ENCODE assay signal across 13 mouse cellular contexts in the genomic region with DNA sequence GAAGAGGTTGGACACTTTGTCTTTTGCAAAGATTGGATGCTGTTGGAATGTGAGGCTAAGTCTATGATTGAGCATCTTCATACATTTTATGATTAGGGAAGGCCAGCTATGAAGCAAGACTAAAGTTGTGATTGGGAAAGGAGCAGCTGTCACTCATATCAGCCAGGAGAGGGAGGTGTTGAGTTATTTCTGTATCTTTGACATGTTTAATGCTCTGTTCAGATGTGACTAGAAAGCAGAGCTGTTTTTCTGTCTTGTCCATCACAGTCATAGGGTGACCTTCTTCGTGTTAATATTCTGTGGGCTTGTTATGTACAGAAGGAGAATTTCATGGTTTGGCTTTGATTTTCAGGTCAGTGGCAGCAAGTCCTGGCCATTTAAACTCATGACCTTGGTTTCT.
A peak's percentile ranks its signal among the peaks of the same experiment; 100 is the strongest.
DNase-seq lines count a peak whose midpoint lies in the region; ATAC-seq and TF ChIP-seq lines count a peak whose summit lies in the region.
"Had no signal": no experiment of that assay in that cellular context is flagged by ENCODE, and none has a peak within 500 bp of the region (broad histone marks: within the 10 kb centered on the region; RNA-seq: fewer than 3 reads in every experiment).

No protein-coding gene starts in this region.

- TF ChIP-seq CTCF in forebrain, postnatal 0 days (IDR thresholded peaks at IDR 0.05; ENCODE audit: low read depth): peak; percentile 62
- TF ChIP-seq CTCF in lung, postnatal 0 days (IDR thresholded peaks at IDR 0.05): peak; percentile 60

- H3K9ac ChIP-seq in forebrain, postnatal 0 days: no peak overlapping the region
- no peak overlapping the region for H3K9ac ChIP-seq in forebrain, embryonic 13.5 days
- no peak overlapping the region for H3K9ac ChIP-seq in lung, postnatal 0 days (replicated peaks; ENCODE audit: low read depth)
- H3K9ac ChIP-seq: forebrain, embryonic 12.5 days had no signal

- H3K27me3 ChIP-seq in forebrain, postnatal 0 days (ENCODE audit: insufficient read depth, low read length): no peaks in the 10 kb centered on the region
- H3K27me3 ChIP-seq in forebrain, embryonic 13.5 days: no peaks in the 10 kb centered on the region
- no peaks in the 10 kb centered on the region for H3K27me3 ChIP-seq in lung, postnatal 0 days (replicated peaks; ENCODE audit: insufficient read depth, low read length)
- H3K27me3 ChIP-seq: forebrain, embryonic 12.5 days had no signal

- DNase-seq in forebrain, postnatal 0 days: peak; percentile 54
- no peak for DNase-seq in lung, postnatal 0 days (ENCODE audit: low spot score)
- DNase-seq in lung, postnatal 36 days: no peak
- DNase-seq in NIH3T3 (ENCODE audit: low read depth): peak; percentile 7
- peak; percentile 78 for DNase-seq in retina, embryonic 14.5 days (ENCODE audit: low spot score)
- DNase-seq in kidney, adult 8-10 months: no peak
- DNase-seq: gastrocnemius, postnatal 14 days; kidney, adult 18-20 months; layer of hippocampus, postnatal 36 days; liver; thymus, postnatal 4 days had no signal

- WGBS in forebrain, postnatal 0 days: 74% methylated on average over 1 of the region's 1 CpGs
- 79% methylated on average over 1 of the region's 1 CpGs for WGBS in forebrain, embryonic 13.5 days
- 50% methylated on average over 1 of the region's 1 CpGs for WGBS in lung, postnatal 0 days

- peak; percentile 20; the same call in 1 of the 2 replicates for ATAC-seq in forebrain, postnatal 0 days
- ATAC-seq in forebrain, embryonic 13.5 days: no peak
- ATAC-seq in lung, postnatal 0 days: no peak

- H3K27ac ChIP-seq in forebrain, postnatal 0 days (ENCODE audit: low read depth, low read length): no peak overlapping the region
- H3K27ac ChIP-seq in forebrain, embryonic 13.5 days: no peak overlapping the region
- H3K27ac ChIP-seq in lung, postnatal 0 days (ENCODE audit: low read length): no peak overlapping the region
- H3K27ac ChIP-seq: forebrain, embryonic 12.5 days had no signal

- H3K4me2 ChIP-seq in forebrain, postnatal 0 days (ENCODE audit: low read depth): no peak overlapping the region
- H3K4me2 ChIP-seq in forebrain, embryonic 13.5 days: no peak overlapping the region
- no peak overlapping the region for H3K4me2 ChIP-seq in lung, postnatal 0 days (replicated peaks; ENCODE audit: low read depth, low read length)
- H3K4me2 ChIP-seq: forebrain, embryonic 12.5 days had no signal

- no peaks in the 10 kb centered on the region for H3K36me3 ChIP-seq in forebrain, postnatal 0 days (ENCODE audit: insufficient read depth)
- no peaks in the 10 kb centered on the region for H3K36me3 ChIP-seq in forebrain, embryonic 13.5 days (ENCODE audit: poor library complexity, severe bottlenecking)
- H3K36me3 ChIP-seq in lung, postnatal 0 days (ENCODE audit: insufficient read depth, low read length): no peaks in the 10 kb centered on the region
- H3K36me3 ChIP-seq: forebrain, embryonic 12.5 days had no signal

- H3K4me1 ChIP-seq in forebrain, postnatal 0 days (ENCODE audit: insufficient read depth): no peaks in the 10 kb centered on the region
- H3K4me1 ChIP-seq in forebrain, embryonic 13.5 days: no peaks in the 10 kb centered on the region
- H3K4me1 ChIP-seq in lung, postnatal 0 days (ENCODE audit: insufficient read depth, low read depth, low read length): no peaks in the 10 kb centered on the region
- H3K4me1 ChIP-seq: forebrain, embryonic 12.5 days had no signal

- no peak for TF ChIP-seq EP300 in lung, postnatal 0 days (IDR thresholded peaks at IDR 0.05)

- H3K9me3 ChIP-seq in forebrain, postnatal 0 days (ENCODE audit: low read length): no peaks in the 10 kb centered on the region
- H3K9me3 ChIP-seq in forebrain, embryonic 13.5 days (replicated peaks): no peaks in the 10 kb centered on the region
- H3K9me3 ChIP-seq in lung, postnatal 0 days (ENCODE audit: low read length): no peaks in the 10 kb centered on the region
- H3K9me3 ChIP-seq: forebrain, embryonic 12.5 days had no signal

- H3K4me3 ChIP-seq in forebrain, postnatal 0 days (ENCODE audit: low read depth, low read length): no peak overlapping the region
- no peak overlapping the region for H3K4me3 ChIP-seq in forebrain, embryonic 13.5 days
- no peak overlapping the region for H3K4me3 ChIP-seq in lung, postnatal 0 days (ENCODE audit: low read depth, low read length)
- H3K4me3 ChIP-seq: forebrain, embryonic 12.5 days had no signal

Comparison
In these comparisons a context has a peak if more than half of its experiments do, and no peak if none do; other contexts are left out.
1. DNase-seq: peak in forebrain, postnatal 0 days (single experiment), NIH3T3 (single experiment) and retina, embryonic 14.5 days (single experiment); none in lung, postnatal 0 days (single experiment), lung, postnatal 36 days (single experiment) and kidney, adult 8-10 months (0 of 2).